Mouse (Mus musculus) hindbrain, embryonic 13.5 days (tissue): ENCODE results near the gene Trim44. TPM values are rescaled to one million over a fixed set of nuclear protein-coding genes. Genes with fewer than 3 reads are reported as not detected.

ENCODE experiments used
- ATAC-seq: fragments of 200-750 bp; cut with Nextera tagmentation; 2 replicates; pipeline ENCODE4 v1.8.0; 2017; ENCODE audit warnings: moderate TSS enrichment; ENCODE audit not compliant: low FRiP score
- H3K27ac ChIP-seq: fragments of 300-500 bp; sonication (generic); 2 replicates; pipeline ENCODE4 v1.5.1; 2015; ENCODE audit warnings: inconsistent platforms, mild to moderate bottlenecking, moderate library complexity
- H3K27me3 ChIP-seq: fragments of 300-500 bp; sonication (generic); 2 replicates; pipeline ENCODE4 v1.6.1; 2015; ENCODE audit warnings: mild to moderate bottlenecking, inconsistent platforms
- H3K36me3 ChIP-seq: fragments of 300-500 bp; sonication (generic); 2 replicates; pipeline ENCODE4 v1.6.1; 2015; ENCODE audit warnings: mild to moderate bottlenecking, inconsistent platforms
- H3K4me1 ChIP-seq: fragments of 300-500 bp; sonication (generic); replicated peaks from 2 replicates; pipeline ENCODE4 v1.6.1; 2015; ENCODE audit warnings: inconsistent platforms
- H3K4me2 ChIP-seq: fragments of 300-500 bp; sonication (generic); 2 replicates; pipeline ENCODE4 v1.6.1; 2015; ENCODE audit warnings: inconsistent platforms, mild to moderate bottlenecking, moderate library complexity
- H3K4me3 ChIP-seq: fragments of 300-500 bp; sonication (generic); 2 replicates; pipeline ENCODE4 v1.5.1; 2015; ENCODE audit warnings: mild to moderate bottlenecking, inconsistent platforms
- H3K9ac ChIP-seq: fragments of 300-500 bp; sonication (generic); 2 replicates; pipeline ENCODE4 v1.6.1; 2015; ENCODE audit warnings: mild to moderate bottlenecking, inconsistent platforms
- H3K9me3 ChIP-seq: fragments of 300-500 bp; sonication (generic); 2 replicates; pipeline ENCODE4 v1.6.1; 2016; ENCODE audit warnings: inconsistent platforms
- WGBS: fragments of 180-500 bp; shearing (Covaris S2); methylation state at CpG from one replicate; pipeline ENCODE4 v1.1.7; 2015; 5-methylcytosine and 5-hydroxymethylcytosine counted together
- polyA plus RNA-seq: library from polyadenylated mRNA; unstranded; fragments of >200 nt; fragmentation: Nextera tagmentation; extraction: Ambion mirVana; gene quantifications from 2 replicates; pipeline ENCODE4 v1.2.1, GENCODE M21; 2015

The Trim44 gene
- polyA plus RNA-seq, 1 experiment from 2014 or later = 44.2 TPM

DNA sequence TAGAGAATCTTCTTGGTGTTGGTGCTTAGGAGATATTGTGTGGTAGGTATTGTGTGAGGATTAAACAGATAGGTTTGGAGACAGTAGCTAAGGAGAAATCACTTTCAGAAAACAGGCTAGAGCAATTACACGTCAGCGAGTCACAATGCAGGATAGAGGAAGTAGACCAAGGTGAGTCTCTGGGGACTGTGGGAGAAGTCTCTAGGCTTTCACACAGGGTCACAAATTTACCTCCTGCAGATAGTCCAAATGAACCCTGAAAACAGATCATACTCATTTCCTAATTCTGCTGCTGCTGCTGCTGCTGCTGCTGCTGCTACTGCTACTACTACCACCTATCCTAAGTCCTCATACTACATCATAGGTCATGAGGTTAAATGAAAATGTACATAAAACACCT is 66.2 kb downstream of the Trim44 start:
- peaks cover 12% of the 10 kb centered on the region for H3K4me1 ChIP-seq
- H3K4me2 ChIP-seq = no peak overlapping the region
- WGBS = 92% methylated on average over 2 of the region's 2 CpGs
- H3K36me3 ChIP-seq = peaks cover 9% of the 10 kb centered on the region
- ATAC-seq = no peak
- no peak overlapping the region for H3K4me3 ChIP-seq
- no peaks in the 10 kb centered on the region for H3K9me3 ChIP-seq
- H3K27ac ChIP-seq = no peak overlapping the region
- H3K27me3 ChIP-seq = no peaks in the 10 kb centered on the region
- H3K9ac ChIP-seq = no peak overlapping the region

DNA sequence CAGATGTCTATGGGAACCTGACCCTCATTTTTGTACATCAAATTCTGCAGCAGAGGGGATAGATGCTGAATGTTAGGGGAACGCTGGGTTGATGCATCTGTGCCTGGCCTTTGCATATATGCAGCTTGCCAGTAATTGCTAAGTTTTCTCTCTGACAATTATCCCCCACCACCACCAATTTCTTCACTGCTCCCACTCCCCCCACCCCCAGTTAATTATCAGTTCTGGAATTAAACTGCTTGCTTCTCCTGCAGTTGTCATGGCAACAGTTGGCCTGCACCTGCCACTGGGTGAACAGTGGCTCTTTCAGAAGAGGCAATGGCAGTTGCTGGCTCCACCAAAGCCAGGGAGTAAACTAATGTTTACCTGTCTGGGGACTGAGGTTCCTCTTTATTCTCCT is 70.8 kb downstream of the Trim44 start:
- no peaks in the 10 kb centered on the region for H3K9me3 ChIP-seq
- H3K9ac ChIP-seq = no peak overlapping the region
- H3K27ac ChIP-seq = no peak overlapping the region
- 70% methylated on average over 1 of the region's 1 CpGs for WGBS
- H3K4me1 ChIP-seq = peaks cover 12% of the 10 kb centered on the region
- no peaks in the 10 kb centered on the region for H3K27me3 ChIP-seq
- 0 out of 2 replicates have a peak, but pooled peaks have one; percentile 32 for ATAC-seq
- no peaks in the 10 kb centered on the region for H3K36me3 ChIP-seq
- H3K4me3 ChIP-seq = no peak overlapping the region
- H3K4me2 ChIP-seq = no peak overlapping the region

DNA sequence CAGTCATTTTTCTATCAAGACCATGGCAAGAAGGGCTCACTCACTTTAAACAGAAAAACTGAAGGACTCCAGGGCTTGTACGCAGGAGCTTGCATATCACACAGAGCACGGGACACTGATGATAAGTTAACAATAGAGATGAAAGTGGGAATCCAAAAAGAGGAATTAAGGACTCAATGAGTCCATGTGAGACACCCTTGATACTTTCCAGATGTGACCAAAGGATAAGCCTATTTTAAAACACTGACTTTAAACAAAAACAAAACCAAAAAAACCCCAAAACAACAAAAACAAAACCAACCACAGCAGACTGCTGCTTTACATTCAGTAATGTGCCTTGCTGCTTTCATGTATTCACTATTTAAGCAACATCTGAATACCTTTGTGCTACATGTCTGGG is 75.7 kb downstream of the Trim44 start:
- Histone ChIP-seq H3K27me3 (no peaks in the 10 kb centered on the region), H3K4me2 (no peak overlapping the region), H3K4me3 (no peak overlapping the region), H3K27ac (no peak overlapping the region), H3K36me3 (no peaks in the 10 kb centered on the region), H3K9ac (no peak overlapping the region), H3K4me1 (peaks cover 4% of the 10 kb centered on the region), H3K9me3 (no peaks in the 10 kb centered on the region)
- WGBS = 77% methylated on average over 2 of the region's 2 CpGs
- no peak for ATAC-seq

DNA sequence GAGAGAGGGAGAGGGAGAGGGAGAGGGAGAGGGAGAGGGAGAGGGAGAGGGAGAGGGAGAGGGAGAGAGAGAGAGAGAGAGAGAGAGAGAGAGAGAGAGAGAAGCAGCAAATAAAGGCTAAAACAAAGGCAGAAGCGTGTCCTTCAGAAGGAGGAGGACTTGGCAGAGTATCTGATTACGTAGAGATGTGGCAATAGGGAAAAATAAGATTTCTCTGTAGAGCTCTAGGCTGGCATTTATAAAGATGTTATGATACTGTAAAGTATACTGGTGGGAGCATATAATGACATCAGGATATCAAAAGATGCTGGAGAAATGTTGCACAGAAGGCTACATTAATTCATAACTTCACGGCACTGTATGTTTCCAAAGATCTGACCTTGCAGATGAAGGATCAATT is 76.5 kb downstream of the Trim44 start:
- 75% methylated on average over 3 of the region's 3 CpGs for WGBS
- Histone ChIP-seq H3K4me2 (no peak overlapping the region), H3K9me3 (no peaks in the 10 kb centered on the region), H3K9ac (no peak overlapping the region), H3K4me3 (no peak overlapping the region), H3K36me3 (no peaks in the 10 kb centered on the region), H3K27ac (no peak overlapping the region), H3K27me3 (no peaks in the 10 kb centered on the region), H3K4me1 (no peaks in the 10 kb centered on the region)
- no peak for ATAC-seq

DNA sequence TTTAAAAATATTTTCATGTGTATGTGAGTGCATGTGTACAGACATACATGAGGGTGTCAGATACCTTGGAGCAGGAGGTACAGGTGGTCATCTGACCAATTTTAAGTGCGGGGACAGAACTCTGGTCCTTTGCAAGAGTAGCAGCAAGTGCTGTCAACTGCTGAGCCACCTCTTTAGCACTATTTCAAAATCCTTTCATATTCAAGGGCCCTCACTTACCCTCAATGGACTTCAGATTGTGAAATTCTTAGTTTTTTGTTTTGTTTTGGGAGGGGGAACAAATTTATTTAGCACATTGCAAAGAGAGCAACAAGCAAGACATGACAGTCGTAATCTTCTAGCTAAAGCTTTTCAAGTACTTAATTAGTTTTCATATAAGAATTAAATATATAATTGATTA is 81.7 kb downstream of the Trim44 start:
- ATAC-seq = no peak
- Histone ChIP-seq H3K4me3 (no peak overlapping the region), H3K36me3 (no peaks in the 10 kb centered on the region), H3K4me2 (no peak overlapping the region), H3K9ac (no peak overlapping the region), H3K27ac (no peak overlapping the region), H3K27me3 (no peaks in the 10 kb centered on the region), H3K4me1 (0 out of 2 replicates have a peak, but pooled peaks cover 7% of the 10 kb centered on the region), H3K9me3 (no peaks in the 10 kb centered on the region)
- WGBS = 91% methylated on average over 2 of the region's 2 CpGs

DNA sequence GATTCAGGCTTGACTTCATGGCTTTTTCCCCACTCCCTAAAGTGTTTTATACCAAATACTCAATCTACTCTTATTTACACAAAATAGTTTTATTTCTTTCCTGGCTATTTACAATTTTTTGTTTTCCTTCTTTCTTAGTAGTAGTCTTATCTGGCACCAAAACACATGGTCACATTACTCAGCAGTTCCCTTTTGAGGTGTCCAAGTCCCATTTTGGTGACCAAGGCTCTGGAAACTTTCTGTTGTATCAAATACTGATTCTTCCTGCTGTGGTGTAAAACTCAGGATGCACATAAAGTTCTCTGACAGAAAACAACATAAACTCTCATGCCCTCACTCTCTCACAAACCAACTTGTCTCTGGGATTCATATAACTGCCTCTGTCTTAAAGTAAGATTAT is 83.3 kb downstream of the Trim44 start:
- no peak overlapping the region for H3K27ac ChIP-seq
- no peaks in the 10 kb centered on the region for H3K36me3 ChIP-seq
- no peak overlapping the region for H3K9ac ChIP-seq
- no peaks in the 10 kb centered on the region for H3K9me3 ChIP-seq
- no peak overlapping the region for H3K4me3 ChIP-seq
- 0 out of 2 replicates have a peak, but pooled peaks cover 12% of the 10 kb centered on the region for H3K4me1 ChIP-seq
- no peaks in the 10 kb centered on the region for H3K27me3 ChIP-seq
- H3K4me2 ChIP-seq = no peak overlapping the region
- ATAC-seq = no peak

DNA sequence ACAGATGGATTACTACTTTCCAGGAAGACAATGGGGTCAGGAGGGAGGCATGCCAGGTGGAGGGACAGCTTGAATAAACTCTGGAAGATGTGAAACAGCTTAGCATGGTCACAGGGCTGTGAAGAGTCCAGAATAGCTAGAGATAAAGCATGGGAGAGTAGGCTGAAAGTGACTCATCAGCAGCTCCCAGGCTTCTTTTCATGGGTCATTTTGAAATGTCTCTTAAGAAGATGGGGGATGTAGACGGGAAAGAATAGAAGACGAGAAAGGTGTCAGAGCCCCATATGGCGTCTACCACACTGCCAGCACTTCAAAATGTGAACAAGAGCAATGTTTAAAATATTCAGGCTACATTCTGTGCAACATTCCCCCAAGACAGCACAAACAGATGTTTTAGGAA is 91.1 kb downstream of the Trim44 start:
- Histone ChIP-seq H3K9me3 (no peaks in the 10 kb centered on the region), H3K4me3 (no peak overlapping the region), H3K27me3 (no peaks in the 10 kb centered on the region), H3K36me3 (no peaks in the 10 kb centered on the region), H3K4me1 (0 out of 2 replicates have a peak, but pooled peaks cover 6% of the 10 kb centered on the region), H3K9ac (no peak overlapping the region), H3K4me2 (no peak overlapping the region), H3K27ac (no peak overlapping the region)
- ATAC-seq = no peak
- 80% methylated on average over 3 of the region's 3 CpGs for WGBS

DNA sequence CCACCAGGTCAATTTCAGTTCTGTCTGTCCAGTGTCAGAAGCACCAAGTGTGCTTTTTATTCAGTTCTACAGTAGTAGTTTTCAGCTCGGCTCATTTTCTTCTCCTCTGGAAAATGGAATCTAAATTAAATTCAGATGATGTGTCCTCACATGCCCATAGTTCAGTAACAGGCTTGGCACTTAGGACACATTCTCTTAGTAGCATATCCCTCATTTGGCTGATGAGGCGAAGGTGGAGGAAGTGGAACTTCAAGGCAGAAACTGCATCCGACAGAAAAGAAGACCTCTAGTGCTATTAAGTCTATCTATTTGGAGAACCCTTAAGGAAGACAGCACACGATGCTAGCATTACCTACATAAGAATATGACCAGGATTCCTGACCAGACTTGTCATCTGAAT is 92.5 kb downstream of the Trim44 start:
- Histone ChIP-seq H3K27me3 (no peaks in the 10 kb centered on the region), H3K36me3 (no peaks in the 10 kb centered on the region), H3K4me1 (no peaks in the 10 kb centered on the region), H3K4me2 (no peak overlapping the region), H3K9me3 (no peaks in the 10 kb centered on the region), H3K9ac (no peak overlapping the region), H3K27ac (no peak overlapping the region), H3K4me3 (no peak overlapping the region)
- no peak for ATAC-seq
- 93% methylated on average over 4 of the region's 4 CpGs for WGBS

DNA sequence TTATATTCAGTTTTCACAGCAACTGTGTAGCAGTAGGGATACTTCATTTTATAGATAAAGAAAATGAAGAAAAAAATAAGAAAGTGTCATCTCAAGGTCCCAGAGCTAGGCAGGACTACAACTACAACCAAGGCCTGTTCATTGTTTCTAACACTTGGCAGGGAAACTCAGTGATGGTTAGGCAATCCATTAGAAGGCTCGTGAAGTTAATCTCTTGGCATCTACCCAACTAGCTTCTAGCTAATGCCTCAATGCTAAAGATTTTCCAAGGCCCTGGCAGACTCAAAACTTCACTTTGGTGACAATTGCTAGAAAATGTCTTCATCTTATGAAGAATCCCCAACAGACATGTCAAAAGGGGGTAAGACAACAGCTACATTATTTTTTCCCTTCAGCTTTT is 93.0 kb downstream of the Trim44 start:
- 63% methylated on average over 1 of the region's 1 CpGs for WGBS
- Histone ChIP-seq H3K4me3 (no peak overlapping the region), H3K4me1 (no peaks in the 10 kb centered on the region), H3K9me3 (no peaks in the 10 kb centered on the region), H3K4me2 (no peak overlapping the region), H3K27me3 (no peaks in the 10 kb centered on the region), H3K36me3 (no peaks in the 10 kb centered on the region), H3K9ac (no peak overlapping the region), H3K27ac (no peak overlapping the region)
- no peak for ATAC-seq

DNA sequence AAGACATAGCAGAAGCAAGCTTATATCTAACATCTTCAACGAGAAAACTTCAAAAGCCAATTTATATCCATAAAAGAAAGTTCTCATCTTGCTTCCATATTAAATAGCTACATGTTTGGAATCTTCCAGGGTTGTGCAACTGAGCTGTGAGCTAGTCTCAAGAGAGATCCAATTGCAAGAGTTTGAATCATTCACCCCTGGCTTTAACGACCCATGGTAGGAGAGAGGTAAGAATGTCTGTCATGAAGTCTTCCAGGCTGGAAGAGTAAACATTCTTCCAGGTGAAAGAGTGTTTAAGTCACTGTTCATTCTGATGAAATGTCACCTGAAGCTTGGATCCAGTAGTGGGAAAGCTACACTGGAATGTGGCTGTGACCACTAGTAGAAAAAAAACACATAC is 93.6 kb downstream of the Trim44 start:
- H3K27ac ChIP-seq = no peak overlapping the region
- ATAC-seq = no peak
- no peaks in the 10 kb centered on the region for H3K4me1 ChIP-seq
- H3K4me2 ChIP-seq = no peak overlapping the region
- H3K27me3 ChIP-seq = no peaks in the 10 kb centered on the region
- no peaks in the 10 kb centered on the region for H3K36me3 ChIP-seq
- no peak overlapping the region for H3K4me3 ChIP-seq
- H3K9me3 ChIP-seq = no peaks in the 10 kb centered on the region
- WGBS = 93% methylated on average over 2 of the region's 2 CpGs
- H3K9ac ChIP-seq = no peak overlapping the region

DNA sequence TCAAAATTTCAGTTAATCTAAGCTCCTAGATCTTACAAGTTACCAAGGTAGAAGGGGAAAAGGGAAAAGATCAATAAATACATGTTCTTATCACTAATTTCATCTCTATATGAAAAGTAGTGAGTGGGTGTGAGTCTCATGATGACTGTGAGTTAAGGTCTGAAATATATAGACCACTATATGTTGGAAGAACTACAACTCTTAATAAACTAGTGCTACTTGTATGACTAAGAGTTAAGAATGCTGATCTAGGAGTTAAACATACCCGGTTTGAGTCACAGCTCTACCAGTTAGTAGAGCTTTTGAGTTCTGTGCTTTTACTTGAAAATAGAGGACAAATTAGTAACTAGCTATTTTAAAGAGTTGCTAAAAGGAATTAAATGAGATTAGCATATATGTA is 94.7 kb downstream of the Trim44 start:
- no peak for ATAC-seq
- H3K4me2 ChIP-seq = no peak overlapping the region
- no peak overlapping the region for H3K4me3 ChIP-seq
- WGBS = 100% methylated on average over 1 of the region's 1 CpGs
- H3K9ac ChIP-seq = no peak overlapping the region
- H3K36me3 ChIP-seq = no peaks in the 10 kb centered on the region
- H3K27me3 ChIP-seq = no peaks in the 10 kb centered on the region
- no peak overlapping the region for H3K27ac ChIP-seq
- H3K9me3 ChIP-seq = no peaks in the 10 kb centered on the region
- no peaks in the 10 kb centered on the region for H3K4me1 ChIP-seq

DNA sequence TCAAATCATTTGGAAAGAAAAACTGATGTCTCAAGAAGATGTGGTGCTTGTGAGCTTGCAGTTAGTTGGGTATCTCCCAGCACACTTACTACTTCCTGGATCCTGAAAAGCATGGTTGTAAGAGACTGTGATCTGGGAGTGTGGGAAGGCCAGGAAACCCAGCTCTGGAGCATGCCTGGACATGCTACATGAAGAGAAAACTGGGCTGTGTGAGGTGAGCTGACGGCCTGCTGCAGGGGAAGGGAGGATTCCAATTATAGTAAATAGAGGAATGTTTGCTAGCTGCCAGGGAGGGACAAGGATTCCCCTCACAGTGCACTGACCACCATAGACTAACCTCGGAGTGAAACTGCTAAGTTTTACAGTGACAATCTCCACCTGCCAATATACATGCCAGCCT is 104.4 kb downstream of the Trim44 start:
- WGBS = 89% methylated on average over 2 of the region's 2 CpGs
- Histone ChIP-seq H3K36me3 (peaks cover 20% of the 10 kb centered on the region; the same call in 1 of the 2 replicates), H3K4me3 (no peak overlapping the region), H3K27ac (no peak overlapping the region), H3K4me2 (no peak overlapping the region), H3K4me1 (peaks cover 6% of the 10 kb centered on the region; the same call in 1 of the 2 replicates), H3K9ac (no peak overlapping the region), H3K27me3 (no peaks in the 10 kb centered on the region), H3K9me3 (no peaks in the 10 kb centered on the region)
- ATAC-seq = no peak

DNA sequence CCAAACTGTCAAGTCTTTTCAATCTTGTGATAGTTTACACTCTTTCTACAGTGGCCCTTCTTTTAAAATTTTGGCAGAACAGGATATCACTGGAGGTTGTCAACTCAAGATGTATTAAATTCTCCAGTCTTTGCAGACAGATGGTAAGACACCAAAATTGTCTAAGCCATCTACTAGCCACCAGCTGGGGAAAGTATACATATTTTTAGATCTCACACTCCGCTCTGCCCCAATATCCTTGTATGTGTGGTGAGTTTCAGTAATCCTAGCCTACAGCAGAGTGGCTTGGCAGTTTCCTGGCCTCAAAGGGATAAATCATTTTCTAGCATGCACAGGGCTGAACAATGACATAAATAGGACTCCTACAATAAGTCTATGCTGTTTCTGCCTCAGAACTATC is 105.1 kb downstream of the Trim44 start:
- Histone ChIP-seq H3K27me3 (no peaks in the 10 kb centered on the region), H3K4me3 (no peak overlapping the region), H3K27ac (no peak overlapping the region), H3K4me2 (no peak overlapping the region), H3K36me3 (peaks cover 20% of the 10 kb centered on the region; the same call in 1 of the 2 replicates), H3K4me1 (peaks cover 6% of the 10 kb centered on the region; the same call in 1 of the 2 replicates), H3K9me3 (no peaks in the 10 kb centered on the region), H3K9ac (no peak overlapping the region)
- 100% methylated on average over 1 of the region's 1 CpGs for WGBS
- ATAC-seq = no peak
